Mouse (Mus musculus) left cerebral cortex, adult 8-10 months (tissue): ENCODE data around the gene Farsa. TPM values are rescaled to one million over a fixed set of nuclear protein-coding genes. Genes with fewer than 3 reads are reported as not detected.

Source experiments
- DNase-seq, 2 experiments: peaks; one replicate each; pipeline ENCODE4 v3.0.0; 2022; ENCODE audit warnings: low spot score in 2 of 2
- total RNA-seq, 4 experiments: library from RNA; stranded (reverse); gene quantifications; 2 replicates each; pipeline ENCODE4 v1.2.4; 2022

Farsa gene
- total RNA-seq, 4 experiments from 2014 or later: 39.6 to 48.5 (median 43.7) TPM

- peak in 1 of 2 experiments; percentile 74 for DNase-seq
Observed at GRCm38 (mm10) chr8:84834866-84835855, 21.6 kb upstream of the Farsa start.

- DNase-seq: no peak
Observed at GRCm38 (mm10) chr8:84837149-84837911, 19.5 kb upstream of the Farsa start.

- DNase-seq: no peak
Observed at GRCm38 (mm10) chr8:84837912-84838470, 18.8 kb upstream of the Farsa start.

GRCm38 (mm10) chr8:84838513-84838912, 18.3 kb upstream of the Farsa start:
- DNase-seq: no peak

- DNase-seq: no peak
Observed at GRCm38 (mm10) chr8:84839411-84839810, 17.4 kb upstream of the Farsa start.

GRCm38 (mm10) chr8:84839875-84840247, 16.9 kb upstream of the Farsa start:
- DNase-seq: no peak

GRCm38 (mm10) chr8:84840248-84840999, 16.4 kb upstream of the Farsa start, which contains the start of gene Rad23a:
Gene Rad23a (minus strand): TSS chr8:84840665.
- DNase-seq: peak; percentile 84 to 90

GRCm38 (mm10) chr8:84841514-84841913, 15.3 kb upstream of the Farsa start:
- no peak for DNase-seq

GRCm38 (mm10) chr8:84844397-84845070, 12.3 kb upstream of the Farsa start:
- DNase-seq: no peak

- DNase-seq: no peak
Observed at GRCm38 (mm10) chr8:84845355-84846093, 11.3 kb upstream of the Farsa start.

- DNase-seq: no peak
Observed at GRCm38 (mm10) chr8:84846094-84846721, 10.6 kb upstream of the Farsa start.

GRCm38 (mm10) chr8:84846722-84847572, 9.8 kb upstream of the Farsa start, which contains the start of gene Calr:
Gene Calr (minus strand): TSS chr8:84846934.
- peak; percentile 95 to 100 for DNase-seq

- no peak for DNase-seq
Observed at GRCm38 (mm10) chr8:84847684-84848435, 8.9 kb upstream of the Farsa start.

GRCm38 (mm10) chr8:84856434-84856833, 355 bp upstream of the Farsa start:
- no peak for DNase-seq

- peak in 1 of 2 experiments; percentile 21 for DNase-seq
Observed at GRCm38 (mm10) chr8:84871376-84872308, 14.9 kb downstream of the Farsa start, which contains the start of gene Syce2. Gene Syce2 (plus strand): TSS chr8:84872111.

GRCm38 (mm10) chr8:84872309-84872965, 15.6 kb downstream of the Farsa start:
- DNase-seq: no peak
